Mouse (Mus musculus): ENCODE results near the gene Fgfr2.

Gene Fgfr2

DNA sequence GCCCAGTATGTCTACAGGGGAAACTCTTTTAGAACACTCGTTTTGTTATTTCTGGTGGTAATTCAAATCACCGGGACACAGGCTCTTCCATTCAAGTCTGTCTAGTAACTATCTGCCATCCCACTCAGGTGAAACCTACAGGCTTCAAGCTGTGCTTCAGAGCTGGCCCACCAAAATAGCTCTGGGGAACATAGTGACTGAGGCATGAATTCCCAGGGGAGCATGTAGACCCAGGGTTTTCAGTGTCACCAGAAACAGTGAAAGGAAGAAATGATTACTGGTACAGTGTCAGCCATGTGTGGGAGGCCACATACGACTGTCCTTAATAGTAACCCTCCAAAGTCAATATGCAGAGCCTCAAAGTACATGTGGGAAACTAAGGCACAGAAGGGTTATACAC lies 841.0 kb downstream of the Fgfr2 start:
- DNase-seq, result no peak

DNA sequence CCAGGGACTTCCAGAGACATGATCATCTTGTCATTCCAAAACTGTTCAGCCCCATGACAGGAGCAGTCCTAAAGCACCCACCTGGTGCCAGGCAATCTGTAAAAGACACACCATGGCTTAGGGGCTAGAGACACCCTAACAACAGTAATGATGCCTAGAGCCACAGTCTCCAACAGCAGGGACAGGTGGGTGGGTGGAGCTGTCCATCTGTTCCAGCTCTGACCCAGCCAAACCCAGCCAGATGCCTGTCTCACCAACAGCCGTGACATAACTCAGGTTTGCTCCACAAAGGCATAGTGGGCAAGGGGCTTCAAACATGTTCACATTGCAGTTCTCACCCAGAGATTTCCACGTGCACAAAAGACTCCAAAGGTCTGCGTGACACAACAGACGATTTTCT lies 841.4 kb downstream of the Fgfr2 start:
- DNase-seq, result no peak

DNA sequence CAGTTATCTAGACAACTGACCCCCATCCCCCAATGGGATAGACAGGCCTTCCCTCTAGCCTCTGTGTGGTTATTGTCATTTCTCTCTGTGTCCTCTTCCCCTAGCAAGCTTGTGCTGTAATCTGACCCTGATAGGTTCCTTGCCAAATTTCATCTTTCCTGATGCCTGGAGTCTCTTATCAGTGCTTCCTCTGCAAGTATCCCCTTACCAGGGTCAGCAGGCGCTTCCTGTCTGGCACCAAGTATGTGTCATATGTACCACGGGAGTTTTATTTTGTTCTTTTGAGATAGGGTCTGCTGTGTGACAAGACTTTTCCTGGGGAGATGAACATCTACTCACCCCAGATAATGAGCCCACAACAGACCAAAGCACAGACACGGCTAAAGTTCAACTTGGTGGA lies 844.5 kb downstream of the Fgfr2 start:
- DNase-seq, result no peak

DNA sequence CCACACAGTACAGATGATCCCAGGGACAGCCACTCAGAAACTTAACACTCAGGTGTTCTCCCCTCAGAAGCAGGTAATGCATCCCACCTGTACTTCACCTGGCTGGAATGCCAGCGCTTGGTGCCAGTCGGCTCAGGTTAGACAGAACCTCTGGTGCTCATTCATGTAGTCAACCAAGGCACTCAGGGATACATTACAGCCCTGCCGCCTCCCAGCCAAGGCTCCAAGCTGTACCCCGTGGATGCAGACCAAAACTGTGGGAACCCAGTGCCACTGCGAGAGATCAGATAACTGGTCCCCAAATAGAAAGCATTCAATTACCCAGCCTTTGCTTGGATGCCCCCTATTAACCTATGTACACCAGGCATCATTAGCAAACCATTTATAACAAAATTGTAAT lies 846.9 kb downstream of the Fgfr2 start:
- no peak for DNase-seq

DNA sequence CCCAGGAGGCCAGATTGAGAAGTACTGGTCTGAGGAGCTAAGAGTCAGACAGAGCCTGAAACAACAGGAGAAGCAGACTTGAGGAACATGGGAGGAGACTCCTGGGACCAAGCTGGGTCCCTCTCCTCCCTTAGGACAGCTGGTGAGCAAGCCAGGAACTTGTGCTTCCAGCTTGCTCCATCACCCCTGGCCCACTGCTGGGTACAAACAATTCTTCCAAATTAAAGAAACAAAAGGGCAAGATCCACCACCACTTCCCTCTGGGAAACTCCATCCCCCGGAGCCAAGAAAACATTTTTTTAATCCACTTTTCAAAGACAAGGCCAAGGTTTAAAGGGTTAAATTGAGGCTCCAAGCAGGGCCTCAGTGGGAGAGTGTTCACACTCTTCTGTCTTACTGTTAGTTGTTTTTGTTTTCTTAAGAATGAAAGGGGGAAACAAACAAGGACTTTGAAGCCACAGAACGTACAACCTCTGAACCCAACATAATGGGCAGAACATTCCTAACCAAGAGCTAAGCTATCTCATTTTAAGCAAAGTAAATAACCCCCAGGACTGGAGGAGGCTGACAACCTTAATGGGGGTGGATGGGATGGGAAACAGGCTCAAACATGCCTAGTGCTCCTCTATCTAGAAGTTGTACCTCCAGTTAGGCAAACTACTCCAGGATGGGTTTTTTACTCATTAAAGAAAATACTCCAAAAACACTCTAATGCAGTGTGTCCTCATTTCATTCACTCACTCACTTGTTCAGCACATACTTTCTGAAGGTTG lies 849.2 kb downstream of the Fgfr2 start:
- DNase-seq, result no peak

DNA sequence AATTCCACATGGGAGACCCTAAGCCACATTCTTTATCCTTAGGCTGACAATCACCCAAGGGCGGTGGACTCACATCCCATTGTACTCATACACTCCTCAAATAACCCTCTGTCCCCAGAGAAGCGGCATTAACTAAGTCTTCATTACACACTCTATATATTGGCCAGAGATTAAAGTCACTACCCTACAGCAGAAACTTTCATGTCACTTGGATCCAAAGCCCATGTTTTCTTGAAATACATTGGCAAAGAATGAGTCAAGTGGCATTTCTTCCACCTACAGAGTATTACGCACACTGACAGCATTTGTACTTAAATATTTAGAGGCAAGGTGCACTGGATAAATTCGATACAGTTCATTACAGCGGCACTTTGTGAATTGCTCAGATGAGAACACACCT lies 850.2 kb downstream of the Fgfr2 start:
- DNase-seq, result no peak

DNA sequence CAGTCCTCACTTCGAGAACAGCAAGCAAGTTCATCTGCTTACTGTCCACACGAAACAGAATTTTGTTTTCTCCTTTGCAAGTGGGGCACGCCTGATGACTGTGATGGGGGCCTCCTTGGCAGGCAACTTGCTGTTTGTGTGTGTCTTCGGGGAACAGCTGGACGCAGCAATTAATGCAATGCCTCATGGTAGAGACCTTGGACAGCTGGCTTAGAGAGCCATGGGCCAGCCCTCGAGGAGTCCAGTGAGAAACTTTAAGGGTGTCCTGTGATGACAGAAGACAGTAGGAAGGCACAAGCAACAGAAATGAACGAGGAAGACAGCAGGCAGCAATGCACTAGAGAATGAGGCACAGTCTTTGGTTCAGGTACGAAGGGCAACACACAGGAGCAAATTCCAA lies 852.8 kb downstream of the Fgfr2 start:
- no peak for DNase-seq

DNA sequence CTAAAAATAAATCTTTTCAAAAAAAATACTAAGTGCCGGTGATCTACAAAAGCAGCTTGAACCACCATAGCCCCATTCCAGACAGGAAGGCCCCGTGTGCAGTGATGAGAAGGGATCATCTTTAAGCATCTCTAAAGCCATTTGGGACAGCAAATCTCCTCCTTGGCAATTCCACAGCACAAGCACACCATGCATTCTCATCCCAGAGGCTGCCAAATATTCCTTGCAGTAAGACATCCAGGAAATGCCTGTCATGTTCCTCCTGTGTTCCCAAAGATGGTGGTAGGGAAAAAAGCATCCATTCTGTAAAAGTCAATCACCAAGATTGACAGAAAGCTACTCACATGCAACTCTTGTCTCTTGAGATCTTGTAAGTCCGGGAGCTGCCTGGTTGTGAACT lies 853.5 kb downstream of the Fgfr2 start:
- DNase-seq, result no peak

DNA sequence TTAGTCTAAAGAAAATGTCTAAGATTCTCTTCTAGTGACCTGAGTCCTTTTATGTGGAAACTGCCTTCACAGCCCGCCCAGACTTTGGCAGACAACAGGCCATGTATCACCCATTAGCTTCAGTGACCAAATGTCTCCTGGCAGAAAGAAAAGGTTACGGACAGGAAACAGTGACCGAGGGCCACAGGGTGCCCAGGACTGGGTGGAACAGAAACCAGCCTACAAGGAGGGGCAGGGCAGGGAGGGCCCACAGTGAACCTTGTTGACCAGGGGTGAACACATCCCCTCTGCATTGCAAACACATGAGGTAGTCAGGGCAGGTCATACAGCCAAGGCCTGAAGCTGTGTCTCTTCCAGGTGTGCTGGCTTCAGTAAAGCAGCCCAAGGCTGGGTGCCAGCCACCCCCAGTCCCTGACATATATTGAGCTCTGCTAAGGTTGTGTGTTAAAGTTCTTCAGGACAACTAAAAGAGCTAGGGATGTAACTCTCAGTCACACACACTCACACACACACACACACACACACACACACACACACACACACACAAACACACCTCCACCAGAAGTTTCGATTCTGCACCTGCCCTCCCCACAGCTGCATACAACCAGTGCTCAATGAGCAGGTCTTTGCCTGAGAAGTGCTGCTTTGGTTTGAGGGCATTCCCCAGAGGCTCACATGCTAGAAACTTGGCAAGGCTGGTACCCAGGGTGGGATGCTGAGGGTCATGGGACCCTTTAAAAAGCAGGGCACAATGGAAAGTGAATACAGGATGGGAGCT lies 855.2 kb downstream of the Fgfr2 start:
- DNase-seq, result no peak

DNA sequence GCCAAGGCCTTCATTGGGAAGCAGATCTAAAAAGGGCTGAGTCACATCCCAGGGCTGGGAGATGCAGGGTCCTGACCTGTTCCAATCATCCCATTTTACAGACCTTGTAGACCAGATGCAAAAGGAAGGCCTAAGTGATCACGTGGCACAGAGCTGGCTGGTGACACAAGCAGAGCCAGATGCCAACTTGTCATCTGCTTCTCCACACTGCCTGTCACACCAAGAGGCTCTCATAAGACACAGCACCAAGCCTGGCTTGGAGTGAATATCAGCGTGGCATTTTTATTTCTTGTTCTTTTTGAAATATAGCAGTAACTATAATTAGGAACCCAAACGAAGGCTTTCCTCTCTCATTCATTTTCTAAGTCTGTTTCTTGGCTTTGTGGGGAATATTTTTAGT lies 858.4 kb downstream of the Fgfr2 start:
- DNase-seq, result no peak

DNA sequence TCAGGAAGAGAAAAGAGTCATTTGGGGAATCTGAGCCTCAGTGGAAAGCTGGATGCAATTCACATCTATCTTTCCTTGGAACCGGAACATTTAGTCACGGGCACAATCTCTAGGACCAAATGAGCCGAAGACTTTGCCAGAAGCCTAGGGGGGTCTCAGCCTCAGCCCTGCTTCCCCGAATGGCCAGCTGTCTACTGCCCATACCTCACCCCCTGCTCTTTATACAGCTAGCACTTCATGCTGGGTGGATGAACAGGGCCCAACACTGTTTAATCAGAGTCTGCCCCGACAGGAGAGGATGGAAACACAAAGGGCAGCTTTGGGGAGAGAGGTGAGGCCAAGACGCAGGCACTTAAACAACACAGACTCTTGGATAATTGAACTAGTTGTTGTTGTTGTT lies 860.0 kb downstream of the Fgfr2 start:
- no peak for DNase-seq

DNA sequence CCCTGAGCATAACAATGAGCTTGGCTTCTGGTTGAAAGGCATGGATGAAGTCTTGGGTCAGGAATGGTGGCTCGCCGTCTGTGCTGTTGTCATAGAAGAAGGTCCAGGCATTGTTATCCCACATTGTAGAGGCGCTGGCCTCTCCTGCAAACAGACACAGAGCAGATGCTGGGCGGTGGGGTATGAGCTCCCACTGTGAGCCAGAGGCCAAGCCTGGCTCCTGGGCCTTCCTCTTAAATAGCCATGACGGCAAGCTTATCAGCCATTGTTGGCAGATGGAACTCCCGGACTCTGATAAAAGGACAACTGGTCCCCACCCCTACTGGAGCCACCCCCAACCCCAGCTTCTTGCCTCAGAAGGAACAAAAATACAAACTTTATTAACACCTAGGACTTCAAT lies 860.5 kb downstream of the Fgfr2 start:
- DNase-seq, result no peak

DNA sequence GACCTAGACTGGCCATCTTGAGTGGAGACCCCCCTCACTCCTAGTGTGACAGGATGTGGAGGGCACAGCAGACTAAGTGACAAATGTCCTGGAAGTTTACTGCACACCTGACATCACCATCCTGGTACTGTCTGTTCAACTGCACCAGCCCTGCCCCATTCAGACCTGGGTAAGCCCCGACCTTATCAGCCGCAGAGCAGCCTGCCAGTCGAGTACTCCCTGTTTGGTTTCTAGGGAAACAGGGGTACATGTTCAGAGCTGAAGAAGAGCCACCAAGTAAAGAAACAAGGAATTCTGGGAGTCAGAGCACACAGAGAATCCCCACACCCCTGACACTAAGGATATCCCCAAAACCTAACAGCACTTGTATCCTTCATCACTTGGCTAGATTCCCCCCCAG lies 861.3 kb downstream of the Fgfr2 start:
- DNase-seq, result no peak

DNA sequence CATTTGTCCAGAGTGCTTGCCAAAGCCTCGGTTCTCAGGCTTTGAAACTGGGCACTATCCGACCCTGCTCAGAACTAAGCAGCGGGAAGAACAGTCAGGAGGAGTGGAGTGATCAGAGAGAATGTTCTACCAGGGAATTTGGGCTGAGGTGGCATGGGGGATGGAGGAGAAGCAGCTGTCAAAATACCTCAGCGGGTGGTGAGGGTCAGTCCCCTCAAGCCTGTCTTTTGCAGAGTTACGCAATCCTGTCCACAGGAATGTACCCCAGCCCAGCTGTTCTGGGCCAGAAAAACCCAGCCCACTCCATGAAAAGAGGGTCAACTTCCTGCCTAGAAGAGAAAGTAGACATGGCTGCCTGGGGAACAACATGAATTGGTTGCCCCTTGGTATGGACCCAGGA lies 862.5 kb downstream of the Fgfr2 start:
- DNase-seq, result no peak

DNA sequence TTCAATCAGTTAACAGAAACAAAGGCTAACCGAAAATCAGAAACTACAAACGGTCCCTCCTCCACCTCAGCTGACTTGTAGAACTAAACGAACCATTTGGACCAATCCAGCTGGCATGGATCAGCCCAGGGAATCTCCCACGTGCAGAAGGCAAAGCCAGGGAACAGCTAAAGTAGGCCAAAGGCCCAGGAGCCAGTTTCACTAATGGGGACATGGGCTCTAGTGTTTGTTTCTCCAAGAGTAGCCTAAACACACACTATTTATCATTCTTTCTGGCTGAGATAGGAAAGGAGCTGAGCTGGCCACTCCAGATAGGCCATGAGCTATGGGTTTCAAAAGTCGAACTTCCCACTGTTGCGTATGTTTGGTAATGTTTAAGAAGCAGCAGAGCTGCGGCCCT lies 864.3 kb downstream of the Fgfr2 start:
- DNase-seq, result no peak

DNA sequence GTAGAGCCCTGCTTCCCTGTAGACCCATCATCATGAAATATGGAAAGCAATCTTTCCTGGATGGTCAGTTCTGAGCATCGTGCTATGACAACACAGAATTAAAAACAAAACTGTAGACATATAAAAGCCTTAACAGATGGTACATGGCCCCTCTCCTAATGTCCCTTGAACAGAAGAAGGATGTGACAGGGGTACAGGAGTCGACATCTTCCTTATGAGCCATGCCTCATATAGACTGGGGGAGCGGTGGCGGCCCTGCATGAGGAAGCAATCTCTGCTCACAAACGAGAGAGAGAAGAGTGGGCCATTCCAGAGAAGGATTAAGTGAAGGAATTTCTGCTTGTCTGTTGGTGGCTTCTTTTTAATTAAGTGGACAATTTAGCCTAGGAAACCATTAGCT lies 864.9 kb downstream of the Fgfr2 start:
- DNase-seq, result no peak

DNA sequence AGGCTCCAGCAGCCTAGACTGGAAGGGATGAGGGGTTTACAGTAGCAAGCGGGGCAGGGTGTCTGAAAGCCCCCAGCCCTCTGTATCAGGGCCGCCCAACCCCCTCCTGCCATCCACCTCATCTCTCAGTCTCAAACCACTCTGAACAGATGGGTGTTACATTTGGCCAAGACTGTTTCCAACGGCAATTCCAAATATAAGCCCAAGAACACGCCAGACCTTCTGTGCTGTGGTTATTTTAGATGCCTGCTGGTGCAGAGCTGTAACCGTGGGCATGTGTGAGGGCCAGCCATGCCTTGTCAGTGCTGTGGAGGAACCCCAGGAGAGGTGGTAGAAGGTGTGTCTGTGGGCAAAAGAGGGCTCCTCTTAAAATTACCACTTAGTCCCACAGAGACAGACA lies 869.6 kb downstream of the Fgfr2 start:
- DNase-seq, result peak; percentile 57

DNA sequence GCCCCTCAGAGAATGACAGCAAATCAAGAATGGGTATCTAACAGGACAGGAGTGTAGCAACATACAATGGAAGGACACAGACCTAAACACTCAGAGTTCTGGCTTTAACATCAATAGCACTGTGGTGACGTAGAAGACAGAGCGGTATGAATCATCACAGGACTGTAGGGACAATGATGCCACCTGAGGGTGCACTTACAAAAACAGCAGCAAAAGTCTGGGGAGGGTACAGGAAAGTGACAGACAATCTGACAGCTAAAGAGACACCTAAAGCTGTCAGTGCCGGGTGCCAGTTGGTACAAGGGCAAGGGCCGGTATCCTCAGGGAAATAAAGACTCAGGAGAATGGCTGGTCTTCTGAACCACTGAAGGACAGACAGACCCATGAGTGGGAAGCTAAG lies 870.1 kb downstream of the Fgfr2 start:
- DNase-seq, result no peak

DNA sequence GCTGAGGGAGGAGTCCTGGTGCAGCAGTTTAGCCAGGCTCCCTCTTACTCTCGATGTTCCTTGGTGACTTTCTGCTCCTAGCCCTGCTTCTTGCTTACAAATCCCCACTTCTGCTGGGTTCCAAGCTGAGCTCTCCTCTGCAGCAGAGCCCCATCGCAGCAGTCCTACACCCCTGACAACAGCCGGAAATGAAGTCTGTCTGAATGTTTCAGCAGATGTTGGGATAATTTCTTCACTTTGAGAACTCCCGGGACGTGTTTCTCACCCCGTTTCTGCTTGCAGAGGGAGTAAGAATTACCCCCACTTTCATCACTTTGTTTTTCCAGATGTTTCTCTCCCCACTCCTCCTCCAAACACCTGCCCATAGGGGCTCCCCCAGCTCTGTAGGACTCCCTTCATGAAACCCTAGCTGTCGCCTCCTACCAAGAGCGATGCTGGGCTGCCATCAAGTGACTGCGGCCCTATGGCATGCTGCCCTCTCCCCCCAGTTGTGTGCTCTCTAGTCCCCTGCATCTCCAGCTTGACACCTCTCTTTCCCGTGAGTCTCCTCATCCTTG lies 873.5 kb downstream of the Fgfr2 start:
- DNase-seq, result no peak

DNA sequence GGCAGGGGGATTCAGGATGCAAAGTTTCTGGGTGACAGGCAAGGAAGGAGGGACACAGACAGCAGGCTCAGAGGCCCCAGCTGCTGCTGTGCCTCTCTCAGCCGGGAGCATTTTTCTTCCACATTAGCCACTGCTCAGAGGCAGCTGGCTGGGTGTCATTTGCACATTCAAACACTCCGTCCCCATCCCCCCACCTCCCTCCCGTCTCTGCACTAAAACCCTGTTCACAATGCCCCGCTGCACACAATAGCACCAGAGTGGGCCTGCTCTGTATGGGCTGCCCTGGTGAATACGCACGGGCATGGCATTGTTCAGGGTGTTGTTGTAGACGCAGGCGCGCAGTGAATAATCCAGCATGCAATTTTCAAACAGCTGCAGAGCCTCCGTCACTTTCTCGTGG lies 875.6 kb downstream of the Fgfr2 start:
- peak; percentile 45 for DNase-seq

DNA sequence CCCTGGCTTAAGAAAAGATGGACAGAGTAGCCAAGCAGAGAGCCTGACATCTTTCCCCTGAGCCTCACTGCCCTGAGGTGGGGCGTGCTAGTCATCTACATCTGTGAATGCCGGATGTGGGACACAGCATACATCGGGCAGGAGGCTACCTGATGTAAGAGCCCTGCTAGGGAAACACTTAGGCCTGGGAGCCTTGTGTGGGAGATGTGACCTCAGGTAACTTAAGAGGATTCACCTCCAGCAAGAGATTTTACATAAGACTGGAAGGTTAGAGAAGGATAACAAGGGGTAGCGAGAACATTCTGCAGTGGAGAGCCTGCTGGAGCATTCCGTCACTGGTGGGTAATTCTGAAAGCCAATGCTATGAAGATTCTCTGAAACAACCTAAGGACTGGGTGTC lies 876.1 kb downstream of the Fgfr2 start:
- DNase-seq, result no peak

DNA sequence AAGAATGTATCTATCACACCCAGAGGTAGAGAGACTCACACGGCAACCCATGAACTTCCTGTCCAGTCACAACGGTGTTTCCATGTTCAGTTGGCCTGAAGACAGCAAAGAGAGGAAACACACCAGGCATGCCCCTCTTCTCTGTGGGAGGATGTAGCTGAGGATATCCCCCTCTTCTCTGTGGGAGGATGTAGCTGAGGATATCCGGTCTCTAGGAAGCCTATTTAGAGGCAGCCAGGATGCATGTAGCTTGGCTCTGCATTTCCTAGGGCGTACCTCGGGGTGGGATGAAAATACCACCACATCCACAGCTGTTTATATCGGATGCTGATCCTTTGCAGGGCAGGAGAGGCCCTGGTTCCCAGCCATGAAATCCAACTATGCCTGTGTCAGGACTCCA lies 877.4 kb downstream of the Fgfr2 start:
- no peak for DNase-seq

DNA sequence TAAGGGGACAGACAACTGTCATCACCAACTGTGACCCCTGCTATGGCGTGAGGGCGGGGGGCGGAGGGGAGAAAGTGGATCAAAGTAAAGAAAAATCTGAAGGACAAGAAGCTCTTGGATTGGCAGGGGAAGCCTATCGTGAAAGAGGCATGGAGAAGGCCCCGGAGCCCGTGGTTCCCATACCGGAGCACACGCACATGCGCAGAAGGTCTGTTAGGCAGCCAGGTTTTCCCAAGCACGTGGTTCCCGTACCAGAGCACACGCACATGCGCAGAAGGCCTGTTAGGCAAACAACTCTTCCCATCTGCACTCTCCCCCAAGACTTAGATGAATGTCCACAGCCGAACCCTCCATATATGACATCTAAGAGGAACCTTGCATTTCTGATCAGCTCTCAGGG lies 878.5 kb downstream of the Fgfr2 start:
- no peak for DNase-seq

DNA sequence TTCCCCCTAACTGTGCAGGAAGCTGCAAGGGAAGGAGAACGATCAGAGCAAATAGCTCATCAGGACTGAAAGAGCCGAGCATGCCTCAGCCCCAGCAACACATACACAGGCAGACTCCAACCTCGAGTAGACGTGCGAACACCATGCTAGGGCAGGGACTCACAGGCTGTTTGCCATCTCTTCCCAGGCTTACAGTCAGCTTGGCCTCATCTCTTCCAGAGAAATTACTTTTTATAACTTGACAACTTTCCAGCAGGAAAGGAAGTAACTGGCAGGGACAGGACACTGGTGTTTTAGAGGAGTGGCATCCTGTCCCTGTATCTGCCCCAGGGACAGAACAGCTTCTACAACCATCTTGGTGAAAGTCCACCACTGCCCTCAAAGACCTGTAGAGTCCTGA lies 879.9 kb downstream of the Fgfr2 start:
- DNase-seq, result no peak

Data from right cerebral cortex, postnatal 4 days (tissue).